Mouse (Mus musculus) hindbrain, embryonic 14.5 days (tissue): ENCODE data around the gene Spata5. TPM values are rescaled to one million over a fixed set of nuclear protein-coding genes. Genes with fewer than 3 reads are reported as not detected.

Experiments used
- ATAC-seq: fragments of 200-750 bp; cut with Nextera tagmentation; 2 replicates; pipeline ENCODE4 v1.8.0; 2017; ENCODE audit warnings: moderate number of reproducible peaks, mild to moderate bottlenecking, moderate TSS enrichment, moderate library complexity; ENCODE audit not compliant: low FRiP score
- DNase-seq: peaks from one replicate; pipeline ENCODE4 v3.0.0-alpha.2; 2015; ENCODE audit warnings: low spot score
- H3K27ac ChIP-seq: fragments of 300-500 bp; sonication (generic); 2 replicates; pipeline ENCODE4 v1.5.1; 2014; ENCODE audit warnings: mild to moderate bottlenecking, moderate library complexity
- H3K27me3 ChIP-seq: fragments of 300-500 bp; sonication (generic); 2 replicates; pipeline ENCODE4 v1.6.1; 2014; ENCODE audit warnings: mild to moderate bottlenecking, low read length, mixed read lengths; ENCODE audit not compliant: control insufficient read depth, insufficient read depth
- H3K36me3 ChIP-seq: fragments of 300-500 bp; sonication (generic); replicated peaks from 2 replicates; pipeline ENCODE4 v1.6.1; 2014; ENCODE audit not compliant: control insufficient read depth, insufficient read depth
- H3K4me1 ChIP-seq: fragments of 300-500 bp; sonication (generic); replicated peaks from 2 replicates; pipeline ENCODE4 v1.6.1; 2014; ENCODE audit warnings: antibody characterized with exemption, low read length, mixed read lengths; ENCODE audit not compliant: control insufficient read depth, insufficient read depth
- H3K4me2 ChIP-seq: fragments of 300-500 bp; sonication (generic); replicated peaks from 2 replicates; pipeline ENCODE4 v1.6.1; 2014; ENCODE audit warnings: mild to moderate bottlenecking, moderate library complexity
- H3K4me3 ChIP-seq: fragments of 300-500 bp; sonication (generic); replicated peaks from 2 replicates; pipeline ENCODE4 v1.5.1; 2014; ENCODE audit warnings: mild to moderate bottlenecking, low read length
- H3K9ac ChIP-seq: fragments of 300-500 bp; sonication (generic); 2 replicates; pipeline ENCODE4 v1.6.1; 2014
- H3K9me3 ChIP-seq: fragments of 300-500 bp; sonication (generic); 2 replicates; pipeline ENCODE4 v1.6.1; 2016; ENCODE audit warnings: low read length; ENCODE audit not compliant: control insufficient read depth
- WGBS: fragments of 180-500 bp; shearing (Covaris S2); extraction: QIAGEN DNeasy Blood & Tissue Kit; methylation state at CpG from one replicate; pipeline ENCODE4 v1.1.7; 2014; 5-methylcytosine and 5-hydroxymethylcytosine counted together
- polyA plus RNA-seq: library from polyadenylated mRNA; unstranded; fragments of >200 nt; fragmentation: Nextera tagmentation; extraction: Ambion mirVana; gene quantifications from 2 replicates; pipeline ENCODE4 v1.2.1, GENCODE M21; 2014

Gene Spata5
- polyA plus RNA-seq, 1 experiment from 2014 or later: 33.1 TPM

GRCm38 (mm10) chr3:37553371-37554033, 133.8 kb downstream of the Spata5 start:
- ATAC-seq (no peak), DNase-seq (no peak)
- H3K27ac ChIP-seq: no peak overlapping the region
- no peaks in the 10 kb centered on the region for H3K9me3 ChIP-seq
- no peak overlapping the region for H3K4me2 ChIP-seq
- H3K4me3 ChIP-seq: no peak overlapping the region
- no peaks in the 10 kb centered on the region for H3K4me1 ChIP-seq
- WGBS: 97% methylated on average over 1 of the region's 1 CpGs
- no peaks in the 10 kb centered on the region for H3K36me3 ChIP-seq
- no peak overlapping the region for H3K9ac ChIP-seq
- no peaks in the 10 kb centered on the region for H3K27me3 ChIP-seq

- Histone ChIP-seq H3K4me3 (no peak overlapping the region), H3K27ac (no peak overlapping the region), H3K27me3 (no peaks in the 10 kb centered on the region), H3K4me2 (no peak overlapping the region), H3K36me3 (no peaks in the 10 kb centered on the region), H3K4me1 (no peaks in the 10 kb centered on the region), H3K9ac (no peak overlapping the region), H3K9me3 (no peaks in the 10 kb centered on the region)
- 80% methylated on average over 7 of the region's 7 CpGs for WGBS
- ATAC-seq (no peak), DNase-seq (no peak)
Observed at GRCm38 (mm10) chr3:37556412-37557113, 136.9 kb downstream of the Spata5 start.

- 94% methylated on average over 4 of the region's 4 CpGs for WGBS
- H3K27me3 ChIP-seq: no peaks in the 10 kb centered on the region
- H3K4me1 ChIP-seq: no peaks in the 10 kb centered on the region
- no peaks in the 10 kb centered on the region for H3K9me3 ChIP-seq
- H3K4me2 ChIP-seq: no peak overlapping the region
- no peaks in the 10 kb centered on the region for H3K36me3 ChIP-seq
- H3K9ac ChIP-seq: no peak overlapping the region
- H3K27ac ChIP-seq: no peak overlapping the region
- ATAC-seq (no peak), DNase-seq (no peak)
- H3K4me3 ChIP-seq: no peak overlapping the region
Observed at GRCm38 (mm10) chr3:37557741-37558479, 138.2 kb downstream of the Spata5 start.

GRCm38 (mm10) chr3:37559339-37559738, 139.6 kb downstream of the Spata5 start:
- Histone ChIP-seq H3K27me3 (no peaks in the 10 kb centered on the region), H3K4me1 (no peaks in the 10 kb centered on the region), H3K36me3 (no peaks in the 10 kb centered on the region), H3K9me3 (no peaks in the 10 kb centered on the region), H3K27ac (no peak overlapping the region), H3K4me3 (no peak overlapping the region), H3K9ac (no peak overlapping the region), H3K4me2 (no peak overlapping the region)
- 95% methylated on average over 2 of the region's 2 CpGs for WGBS
- ATAC-seq (no peak), DNase-seq (no peak)

- Histone ChIP-seq H3K36me3 (no peaks in the 10 kb centered on the region), H3K4me3 (no peak overlapping the region), H3K27ac (no peak overlapping the region), H3K9ac (no peak overlapping the region), H3K4me2 (no peak overlapping the region), H3K27me3 (no peaks in the 10 kb centered on the region), H3K4me1 (no peaks in the 10 kb centered on the region), H3K9me3 (no peaks in the 10 kb centered on the region)
- no peak for ATAC-seq
- DNase-seq: no peak
- WGBS: 87% methylated on average over 3 of the region's 3 CpGs
Observed at GRCm38 (mm10) chr3:37561466-37561865, 141.8 kb downstream of the Spata5 start.

GRCm38 (mm10) chr3:37566097-37566496, 146.4 kb downstream of the Spata5 start:
- Histone ChIP-seq H3K4me3 (no peak overlapping the region), H3K9ac (no peak overlapping the region), H3K27ac (no peak overlapping the region), H3K4me2 (no peak overlapping the region), H3K36me3 (no peaks in the 10 kb centered on the region), H3K27me3 (no peaks in the 10 kb centered on the region), H3K9me3 (no peaks in the 10 kb centered on the region), H3K4me1 (peaks cover 9% of the 10 kb centered on the region)
- ATAC-seq (no peak), DNase-seq (no peak)
- 97% methylated on average over 6 of the region's 6 CpGs for WGBS

GRCm38 (mm10) chr3:37567505-37567904, 147.8 kb downstream of the Spata5 start:
- peaks cover 9% of the 10 kb centered on the region for H3K4me1 ChIP-seq

GRCm38 (mm10) chr3:37568780-37569179, 149.1 kb downstream of the Spata5 start:
- no peak overlapping the region for H3K9ac ChIP-seq
- H3K27me3 ChIP-seq: no peaks in the 10 kb centered on the region
- 79% methylated on average over 1 of the region's 1 CpGs for WGBS
- H3K9me3 ChIP-seq: no peaks in the 10 kb centered on the region
- H3K36me3 ChIP-seq: no peaks in the 10 kb centered on the region
- H3K4me1 ChIP-seq: peaks cover 9% of the 10 kb centered on the region
- no peak for DNase-seq
- no peak overlapping the region for H3K27ac ChIP-seq
- H3K4me2 ChIP-seq: no peak overlapping the region
- ATAC-seq: no peak
- H3K4me3 ChIP-seq: no peak overlapping the region

More at GRCm38 (mm10) chr3:37567505-37567904, 147.8 kb downstream of the Spata5 start:
- H3K9me3 ChIP-seq: no peaks in the 10 kb centered on the region
- H3K4me2 ChIP-seq: no peak overlapping the region
- no peak overlapping the region for H3K9ac ChIP-seq
- no peaks in the 10 kb centered on the region for H3K27me3 ChIP-seq
- no peaks in the 10 kb centered on the region for H3K36me3 ChIP-seq
- DNase-seq (no peak), ATAC-seq (no peak)
- WGBS: 97% methylated on average over 1 of the region's 1 CpGs
- no peak overlapping the region for H3K27ac ChIP-seq
- no peak overlapping the region for H3K4me3 ChIP-seq
